Comparison of ENCODE assay signal across 19 mouse cellular contexts in the genomic region with DNA sequence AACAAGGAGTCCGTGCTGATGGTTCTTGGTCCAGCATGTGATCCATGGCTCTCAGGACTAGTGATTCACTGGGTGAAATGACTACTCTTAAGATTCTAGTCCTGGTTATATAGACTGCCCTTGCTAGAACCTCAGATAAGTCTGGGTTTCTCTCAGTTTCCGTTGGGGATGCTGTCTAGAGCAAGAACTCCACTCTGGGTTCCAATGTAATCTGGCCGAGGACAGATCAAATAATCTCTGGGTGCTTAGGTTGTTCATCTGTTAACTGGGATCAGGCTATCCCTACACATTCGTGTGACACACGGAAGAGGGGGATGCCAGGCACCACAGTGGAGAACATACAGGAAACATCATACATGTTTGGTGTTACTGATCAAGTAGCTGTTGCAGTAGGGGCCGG. TPM values are rescaled to one million over a fixed set of nuclear protein-coding genes. Genes with fewer than 3 reads are reported as not detected.
"Had no signal": no experiment of that assay in that cellular context is flagged by ENCODE, and none has a peak within 500 bp of the region (broad histone marks: within the 10 kb centered on the region; RNA-seq: fewer than 3 reads in every experiment).

No protein-coding gene starts in this region.

- ATAC-seq: liver, embryonic 12.5 days; midbrain, embryonic 16.5 days had no signal

- H3K4me2 ChIP-seq: liver, embryonic 12.5 days; lung, embryonic 14.5 days; midbrain, embryonic 12.5 days; stomach, embryonic 15.5 days had no signal

- H3K4me3 ChIP-seq: liver, embryonic 12.5 days; midbrain, embryonic 12.5 days; myocyte; neural tube, embryonic 12.5 days; stomach, embryonic 15.5 days had no signal

- DNase-seq: lung, adult 18-20 months; lung, embryonic 14.5 days; lung, postnatal 10 days; lung, postnatal 4 days; retina, postnatal 1 day; right cerebral cortex, adult 18-20 months; right cerebral cortex, postnatal 25 days; thymus, adult 2 months; thymus, postnatal 25 days; thymus, postnatal 4 days had no signal

- H3K36me3 ChIP-seq: liver, embryonic 12.5 days; midbrain, embryonic 12.5 days; neural tube, embryonic 12.5 days; stomach, embryonic 15.5 days had no signal

- H3K9me3 ChIP-seq: liver, embryonic 12.5 days; midbrain, embryonic 12.5 days; neural tube, embryonic 12.5 days; stomach, embryonic 15.5 days had no signal

- H3K27ac ChIP-seq: liver, embryonic 12.5 days; liver, embryonic 14.5 days; midbrain, embryonic 12.5 days; neural tube, embryonic 12.5 days; stomach, embryonic 15.5 days; stomach, postnatal 0 days had no signal

- H3K9ac ChIP-seq: liver, embryonic 12.5 days; liver, embryonic 14.5 days; lung, embryonic 14.5 days; midbrain, embryonic 12.5 days; neural tube, embryonic 12.5 days; stomach, embryonic 15.5 days had no signal

RNA-seq across cellular contexts. Expression of gene Gm10320, which starts 9.5 kb away (rescaled TPM):
- polyA plus RNA-seq: testis, adult 2 months had no signal
